Mouse (Mus musculus) testis, adult 2 months (tissue): ENCODE data around the gene Zbtb8a. TPM values are rescaled to one million over a fixed set of nuclear protein-coding genes. Genes with fewer than 3 reads are reported as not detected.

ENCODE experiments used
- H3K27ac ChIP-seq: fragments of 200-500 bp; 2 replicates; pipeline ENCODE4 v1.5.1; 2012; ENCODE audit warnings: low read depth, low read length; ENCODE audit not compliant: control insufficient read depth, insufficient read depth
- H3K27me3 ChIP-seq: fragments of 200-500 bp; 2 replicates; pipeline ENCODE4 v1.6.1; 2012; ENCODE audit warnings: mild to moderate bottlenecking, low read length, moderate library complexity; ENCODE audit not compliant: control insufficient read depth, insufficient read depth
- H3K36me3 ChIP-seq: fragments of 200-500 bp; 2 replicates; pipeline ENCODE4 v1.6.1; 2012; ENCODE audit warnings: mild to moderate bottlenecking, low read length; ENCODE audit not compliant: control insufficient read depth, insufficient read depth
- H3K4me1 ChIP-seq: fragments of 200-500 bp; 2 replicates; pipeline ENCODE4 v1.6.1; 2012; ENCODE audit warnings: low read length; ENCODE audit not compliant: control insufficient read depth, insufficient read depth
- H3K4me3 ChIP-seq: fragments of 200-500 bp; 2 replicates; pipeline ENCODE4 v1.5.1; 2012; ENCODE audit warnings: low read depth, mild to moderate bottlenecking, low read length, moderate library complexity, mixed read lengths; ENCODE audit not compliant: control insufficient read depth
- CTCF ChIP-seq: fragments of 200-500 bp; IDR thresholded peaks from 2 replicates; pipeline ENCODE4 v1.5.1; 2012; ENCODE audit warnings: low read depth, mild to moderate bottlenecking, inconsistent platforms, low read length, moderate library complexity; ENCODE audit not compliant: control insufficient read depth, insufficient read depth, insufficient replicate concordance
- POLR2A ChIP-seq: fragments of 200-500 bp; IDR thresholded peaks from 2 replicates; pipeline ENCODE4 v1.6.1; 2012; ENCODE audit warnings: low read depth, mild to moderate bottlenecking, inconsistent platforms, low read length, moderate library complexity; ENCODE audit not compliant: control insufficient read depth
- polyA plus RNA-seq: library from polyadenylated mRNA; depleted of rRNA; stranded (reverse); fragments of >200 nt; gene quantifications from 2 replicates; pipeline ENCODE4 v1.2.3, GENCODE M21; 2012

Zbtb8a gene
- polyA plus RNA-seq, 1 experiment, result 5.6 TPM

DNA sequence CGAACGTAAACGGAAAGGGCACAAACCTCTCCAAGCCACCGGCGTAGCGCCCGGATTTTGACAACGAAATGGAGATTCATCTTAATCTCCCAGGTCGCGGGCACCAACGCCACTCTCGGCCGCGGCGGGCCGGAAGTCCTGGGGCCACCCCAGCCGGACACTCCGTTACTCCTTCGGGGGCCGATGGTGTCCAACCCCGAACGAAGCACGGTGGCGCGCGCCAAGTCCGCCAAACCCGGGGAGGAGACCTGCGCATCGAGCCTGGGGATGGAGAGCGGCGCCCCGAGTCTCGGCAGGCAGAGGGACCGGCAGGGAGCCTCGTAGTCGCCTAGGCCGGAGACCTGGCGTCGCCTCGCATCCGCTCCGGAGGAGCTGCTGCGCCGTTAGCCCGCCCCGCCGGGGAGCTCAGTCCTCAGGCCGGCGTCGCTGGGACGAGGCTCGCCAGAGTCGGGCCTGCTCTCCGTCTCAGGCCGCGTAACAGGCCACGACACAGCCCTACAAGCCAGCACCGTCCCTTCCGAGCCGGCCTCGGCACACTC, 43.2 kb downstream of the Zbtb8a start:
- peak overlapping the region; percentile 90 for H3K27ac ChIP-seq
- H3K4me1 ChIP-seq, result peaks cover 2% of the 10 kb centered on the region; the same call in 1 of the 2 replicates
- H3K27me3 ChIP-seq, result no peaks in the 10 kb centered on the region
- H3K36me3 ChIP-seq, result peaks cover 3% of the 10 kb centered on the region
- TF ChIP-seq POLR2A (no peak), CTCF (no peak)
- H3K4me3 ChIP-seq, result peak overlapping the region; percentile 88

DNA sequence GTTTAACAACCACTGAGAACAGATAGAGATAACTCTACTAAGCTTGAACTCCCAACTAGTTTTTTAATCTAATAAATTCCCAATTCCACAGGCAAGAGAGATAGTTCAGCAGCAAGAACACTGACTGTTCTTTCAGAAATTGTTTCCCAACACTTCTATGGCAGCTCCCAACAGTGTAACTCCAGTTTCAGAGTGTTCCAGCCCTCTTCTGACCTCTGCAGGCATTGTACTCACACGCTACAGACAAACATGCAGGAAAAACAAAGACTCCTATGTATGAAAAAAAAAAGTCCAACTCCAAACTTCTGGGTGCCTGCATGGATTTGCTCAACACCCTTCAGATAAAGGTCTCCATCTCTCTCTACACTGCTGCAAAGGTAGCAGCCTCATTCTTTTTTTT, 45.1 kb downstream of the Zbtb8a start:
- H3K4me3 ChIP-seq, result peak overlapping the region; percentile 23; the same call in 1 of the 2 replicates
- peaks cover 3% of the 10 kb centered on the region for H3K36me3 ChIP-seq
- peaks cover 2% of the 10 kb centered on the region; the same call in 1 of the 2 replicates for H3K4me1 ChIP-seq
- no peak overlapping the region for H3K27ac ChIP-seq
- no peak for TF ChIP-seq CTCF
- TF ChIP-seq POLR2A, result no peak
- no peaks in the 10 kb centered on the region for H3K27me3 ChIP-seq

- no peak overlapping the region for H3K4me3 ChIP-seq
- no peaks in the 10 kb centered on the region for H3K4me1 ChIP-seq
- peaks cover 5% of the 10 kb centered on the region for H3K36me3 ChIP-seq
- no peaks in the 10 kb centered on the region for H3K27me3 ChIP-seq
- TF ChIP-seq CTCF, result no peak
- TF ChIP-seq POLR2A, result no peak
- no peak overlapping the region for H3K27ac ChIP-seq
These were observed 51.7 kb downstream of the Zbtb8a start for GRCm38 (mm10) chr4:129326191-129326590.

- Histone ChIP-seq H3K27ac (no peak overlapping the region), H3K27me3 (no peaks in the 10 kb centered on the region), H3K4me3 (no peak overlapping the region), H3K36me3 (peaks cover 6% of the 10 kb centered on the region), H3K4me1 (no peaks in the 10 kb centered on the region)
- no peak for TF ChIP-seq CTCF
- no peak for TF ChIP-seq POLR2A
These were observed 53.2 kb downstream of the Zbtb8a start for GRCm38 (mm10) chr4:129324756-129325155.

DNA sequence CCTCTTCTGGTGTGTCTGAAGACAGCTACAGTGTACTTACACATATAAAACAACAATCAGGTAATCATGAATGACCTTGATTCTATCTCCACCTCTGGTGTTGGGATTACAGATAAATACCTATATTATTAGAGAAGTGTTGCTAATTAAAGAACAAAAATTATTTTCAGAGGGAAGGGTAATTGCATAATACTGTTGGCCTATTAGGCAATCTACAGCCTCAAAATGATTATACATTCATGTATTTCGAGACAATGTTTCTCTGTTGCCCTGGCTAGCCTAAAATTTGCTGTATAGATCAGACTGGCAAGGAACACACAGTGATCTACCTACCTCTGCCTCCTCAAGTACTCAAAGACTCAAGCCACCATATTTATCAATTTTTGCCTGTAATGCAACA, 54.4 kb downstream of the Zbtb8a start:
- H3K27me3 ChIP-seq, result no peaks in the 10 kb centered on the region
- TF ChIP-seq CTCF (no peak), POLR2A (no peak)
- no peak overlapping the region for H3K27ac ChIP-seq
- no peak overlapping the region for H3K4me3 ChIP-seq
- H3K4me1 ChIP-seq, result no peaks in the 10 kb centered on the region
- peaks cover 6% of the 10 kb centered on the region for H3K36me3 ChIP-seq

- TF ChIP-seq CTCF (no peak), POLR2A (no peak)
- no peaks in the 10 kb centered on the region for H3K27me3 ChIP-seq
- no peak overlapping the region for H3K27ac ChIP-seq
- H3K4me1 ChIP-seq, result no peaks in the 10 kb centered on the region
- peaks cover 6% of the 10 kb centered on the region for H3K36me3 ChIP-seq
- H3K4me3 ChIP-seq, result no peak overlapping the region
These were observed 55.9 kb downstream of the Zbtb8a start for GRCm38 (mm10) chr4:129322042-129322441.

GRCm38 (mm10) chr4:129320876-129321275, 57.0 kb downstream of the Zbtb8a start:
- no peak overlapping the region for H3K27ac ChIP-seq
- H3K4me1 ChIP-seq, result no peaks in the 10 kb centered on the region
- peaks cover 4% of the 10 kb centered on the region; the same call in 1 of the 2 replicates for H3K36me3 ChIP-seq
- no peaks in the 10 kb centered on the region for H3K27me3 ChIP-seq
- TF ChIP-seq CTCF (no peak), POLR2A (no peak)
- no peak overlapping the region for H3K4me3 ChIP-seq

- Histone ChIP-seq H3K27me3 (no peaks in the 10 kb centered on the region), H3K4me3 (no peak overlapping the region), H3K36me3 (peaks cover 2% of the 10 kb centered on the region), H3K4me1 (no peaks in the 10 kb centered on the region), H3K27ac (no peak overlapping the region)
- TF ChIP-seq POLR2A (no peak), CTCF (no peak)
These were observed 64.0 kb downstream of the Zbtb8a start for GRCm38 (mm10) chr4:129313886-129314285.
